Mouse (Mus musculus): Measurements from ENCODE around the gene Arl8b. TPM values are rescaled to one million over a fixed set of nuclear protein-coding genes. Genes with fewer than 3 reads are reported as not detected.
A peak's percentile ranks its signal among the peaks of the same experiment; 100 is the strongest.

Gene Arl8b
- polyA plus RNA-seq, 1 experiment from 2014 or later, result 32.7 TPM

DNA sequence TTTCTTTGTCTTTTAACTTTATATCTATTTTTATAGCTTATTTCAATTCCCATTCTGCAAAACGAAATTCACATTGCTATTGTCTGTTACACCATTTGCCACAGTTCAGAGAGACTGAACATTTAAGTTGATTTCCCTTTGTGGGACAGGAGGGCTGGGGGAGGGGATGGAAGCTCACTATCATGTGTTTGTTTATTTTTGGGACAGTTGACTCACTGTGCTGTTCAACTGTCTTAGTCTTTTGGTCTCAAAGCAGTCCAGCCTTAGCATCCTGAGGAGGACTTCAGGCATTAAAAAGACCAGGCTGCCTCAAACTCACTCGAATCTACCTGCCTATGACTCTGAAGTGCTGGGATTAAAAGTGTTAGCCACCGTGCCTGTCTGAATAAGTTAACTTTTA is 43.2 kb downstream of the Arl8b start:
- peaks cover 39% of the 10 kb centered on the region for H3K4me1 ChIP-seq (replicated peaks)
- no peak overlapping the region for H3K9ac ChIP-seq
- ATAC-seq (ENCODE audit: insufficient read depth), result no peak
- H3K4me3 ChIP-seq (replicated peaks), result no peak overlapping the region
- H3K9me3 ChIP-seq (replicated peaks), result no peaks in the 10 kb centered on the region
- 53% methylated on average over 3 of the region's 3 CpGs for WGBS (ENCODE audit: insufficient replicate concordance)
- H3K27ac ChIP-seq (replicated peaks), result no peak overlapping the region
- no peak overlapping the region for H3K4me2 ChIP-seq
- no peaks in the 10 kb centered on the region for H3K27me3 ChIP-seq
- H3K36me3 ChIP-seq (replicated peaks), result peaks cover 28% of the 10 kb centered on the region

DNA sequence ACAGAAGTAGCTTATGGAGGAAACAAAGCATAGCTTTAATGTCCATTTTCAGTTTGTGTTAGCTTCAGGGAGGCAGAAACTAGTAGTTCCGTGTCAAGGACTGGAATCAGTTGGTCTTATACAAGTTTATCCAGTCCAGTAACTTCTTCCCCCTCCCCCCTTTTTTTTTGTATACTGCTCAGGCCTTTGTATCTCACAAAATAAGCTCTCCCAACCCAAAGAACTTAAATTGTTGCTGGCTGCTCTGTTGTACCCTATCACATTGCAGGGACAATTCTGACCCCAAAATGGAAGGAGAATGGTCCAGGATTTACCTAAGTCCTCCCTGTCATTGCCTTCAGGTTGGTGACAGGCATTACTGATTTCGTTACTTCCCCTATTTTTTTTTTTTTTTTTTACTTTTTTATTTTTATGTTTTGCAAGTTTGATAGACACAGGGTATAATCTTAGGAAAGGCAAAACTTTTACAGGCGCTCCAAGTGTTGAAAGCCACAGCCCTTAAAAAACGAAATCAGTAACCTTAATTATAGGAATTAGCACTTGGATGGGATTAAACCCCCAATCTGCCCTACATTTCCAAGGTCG is 44.5 kb downstream of the Arl8b start:
- Histone ChIP-seq H3K27me3 (no peaks in the 10 kb centered on the region), H3K4me3 (replicated peaks) (peak overlapping the region; percentile 84), H3K4me2 (peak overlapping the region; percentile 97), H3K4me1 (replicated peaks) (peaks cover 52% of the 10 kb centered on the region), H3K36me3 (replicated peaks) (peaks cover 16% of the 10 kb centered on the region), H3K27ac (replicated peaks) (0 out of 2 replicates have a peak overlapping the region, but pooled peaks have one; percentile 10), H3K9me3 (replicated peaks) (no peaks in the 10 kb centered on the region), H3K9ac (peak overlapping the region; percentile 44; the same call in 1 of the 2 replicates)
- WGBS (ENCODE audit: insufficient replicate concordance), result 25% methylated on average over 5 of the region's 5 CpGs
- ATAC-seq (ENCODE audit: insufficient read depth), result no peak

DNA sequence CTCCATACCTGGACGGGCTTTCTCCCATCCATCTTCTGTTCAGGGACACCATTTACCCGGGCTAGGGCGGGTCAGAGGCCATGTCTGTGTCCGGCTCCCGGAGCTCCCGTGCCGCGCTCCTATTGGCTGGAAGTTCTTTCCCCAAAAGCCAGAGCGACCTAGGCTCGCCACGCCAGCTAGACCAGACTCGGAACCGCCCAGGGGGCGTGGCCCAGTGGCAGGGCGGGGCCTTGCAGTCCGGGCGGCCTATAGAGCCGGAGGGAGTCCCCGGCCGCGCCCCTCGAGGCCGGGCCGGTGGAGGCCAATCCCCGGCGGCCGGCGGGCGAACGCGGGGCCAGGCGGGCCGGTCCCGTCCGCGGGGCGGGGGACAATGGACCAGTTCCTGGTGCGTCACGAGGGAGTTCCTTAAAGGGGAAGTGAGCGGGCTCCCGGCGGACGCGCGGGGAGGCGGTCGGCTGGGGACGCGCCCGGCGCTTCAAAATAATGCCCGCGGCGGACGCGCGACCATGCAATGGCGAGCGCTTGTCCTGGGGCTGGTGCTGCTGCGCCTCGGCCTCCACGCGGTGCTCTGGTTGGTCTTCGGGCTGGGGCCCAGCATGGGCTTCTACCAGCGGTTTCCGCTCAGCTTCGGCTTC is 45.5 kb downstream of the Arl8b start, which contains the start of gene Edem1:
Gene Edem1, plus strand, starts transcription at position 408 of the 635 bp plus-strand sequence.
- peak; percentile 100 for ATAC-seq (ENCODE audit: insufficient read depth)
- Histone ChIP-seq H3K9ac (peak within 1 kb of the TSS; percentile 88), H3K36me3 (replicated peaks) (peaks cover 7% of the 10 kb centered on the region), H3K4me3 (replicated peaks) (peak within 1 kb of the TSS; percentile 84), H3K4me2 (peak within 1 kb of the TSS; percentile 97), H3K4me1 (replicated peaks) (peaks cover 60% of the 10 kb centered on the region), H3K27me3 (no peaks in the 10 kb centered on the region), H3K27ac (replicated peaks) (peak within 1 kb of the TSS; percentile 81), H3K9me3 (replicated peaks) (no peaks in the 10 kb centered on the region)
- under 1% methylated on average over 65 of the region's 67 CpGs for WGBS (ENCODE audit: insufficient replicate concordance)

GRCm38 (mm10) chr6:108828872-108829271 is 46.0 kb downstream of the Arl8b start:
- under 1% methylated on average over 56 of the region's 56 CpGs for WGBS (ENCODE audit: insufficient replicate concordance)
- peaks cover 4% of the 10 kb centered on the region; the same call in 1 of the 2 replicates for H3K36me3 ChIP-seq (replicated peaks)
- peak; percentile 56 for ATAC-seq (ENCODE audit: insufficient read depth)
- H3K9me3 ChIP-seq (replicated peaks), result no peaks in the 10 kb centered on the region
- peak overlapping the region; percentile 97 for H3K4me2 ChIP-seq
- H3K27ac ChIP-seq (replicated peaks), result peak overlapping the region; percentile 81
- peaks cover 66% of the 10 kb centered on the region for H3K4me1 ChIP-seq (replicated peaks)
- peak overlapping the region; percentile 88 for H3K9ac ChIP-seq
- peak overlapping the region; percentile 84 for H3K4me3 ChIP-seq (replicated peaks)
- H3K27me3 ChIP-seq, result no peaks in the 10 kb centered on the region

DNA sequence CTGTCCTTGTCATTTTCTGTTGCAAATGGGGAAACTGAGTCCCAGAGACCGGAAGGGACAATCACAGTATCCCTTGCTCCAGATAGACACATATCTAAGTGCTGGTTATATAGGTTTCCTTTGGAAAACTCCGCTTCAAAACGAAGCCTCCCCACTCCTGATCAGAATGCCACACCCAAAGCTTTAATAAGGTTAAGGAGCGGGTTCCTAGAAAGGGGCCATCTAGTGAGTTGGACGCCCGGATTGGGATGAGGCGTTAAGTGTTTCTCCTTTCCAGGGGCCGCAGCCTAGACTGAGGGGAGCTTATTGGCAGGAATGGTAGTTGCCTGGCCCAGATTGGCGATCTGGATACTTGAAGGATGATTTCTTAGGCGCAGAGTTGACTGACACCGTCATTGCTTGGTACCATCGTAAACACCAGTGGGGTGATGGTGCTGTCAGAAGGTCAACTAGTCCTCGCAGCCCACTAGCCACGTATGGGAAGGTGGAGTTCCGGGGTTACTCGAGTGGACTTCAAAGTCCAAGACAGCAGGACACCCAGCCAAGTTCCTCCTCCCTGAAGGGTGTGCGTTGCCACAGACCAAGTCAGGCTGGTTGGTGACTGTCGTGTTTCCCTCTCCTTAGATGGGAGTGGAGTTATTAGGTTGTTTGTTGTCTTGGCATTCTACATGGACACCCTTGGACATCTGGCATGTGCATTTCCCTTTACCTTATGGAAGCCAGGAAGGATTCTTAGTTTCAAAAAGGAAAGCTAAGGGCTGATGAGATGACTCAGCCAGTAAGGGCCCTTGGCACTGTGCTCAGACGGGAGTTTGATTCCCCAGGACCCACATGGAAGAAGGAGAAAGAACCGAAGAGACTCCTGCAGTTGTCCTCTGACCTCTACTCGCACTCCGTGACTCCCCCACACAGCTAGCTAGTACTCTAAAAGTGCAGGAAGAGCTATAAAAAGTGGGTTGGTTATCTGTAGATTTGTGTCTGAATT is 46.8 kb downstream of the Arl8b start:
- H3K9me3 ChIP-seq (replicated peaks), result no peaks in the 10 kb centered on the region
- ATAC-seq (ENCODE audit: insufficient read depth), result no peak
- peak overlapping the region; percentile 97 for H3K4me2 ChIP-seq
- peaks cover 74% of the 10 kb centered on the region for H3K4me1 ChIP-seq (replicated peaks)
- H3K4me3 ChIP-seq (replicated peaks), result peak overlapping the region; percentile 84
- peak overlapping the region; percentile 88 for H3K9ac ChIP-seq
- no peaks in the 10 kb centered on the region; the same call in 1 of the 2 replicates for H3K36me3 ChIP-seq (replicated peaks)
- 11% methylated on average over 22 of the region's 22 CpGs for WGBS (ENCODE audit: insufficient replicate concordance)
- no peaks in the 10 kb centered on the region for H3K27me3 ChIP-seq
- H3K27ac ChIP-seq (replicated peaks), result peak overlapping the region; percentile 81

- Histone ChIP-seq H3K9ac (no peak overlapping the region), H3K4me1 (replicated peaks) (peaks cover 83% of the 10 kb centered on the region), H3K4me2 (no peak overlapping the region), H3K36me3 (replicated peaks) (peaks cover 2% of the 10 kb centered on the region; the same call in 1 of the 2 replicates), H3K4me3 (replicated peaks) (no peak overlapping the region), H3K27ac (replicated peaks) (0 out of 2 replicates have a peak overlapping the region, but pooled peaks have one; percentile 3), H3K9me3 (replicated peaks) (no peaks in the 10 kb centered on the region), H3K27me3 (no peaks in the 10 kb centered on the region)
- ATAC-seq (ENCODE audit: insufficient read depth), result no peak
- 36% methylated on average over 1 of the region's 1 CpGs for WGBS (ENCODE audit: insufficient replicate concordance)
These were observed 49.3 kb downstream of the Arl8b start for GRCm38 (mm10) chr6:108832170-108832569.

DNA sequence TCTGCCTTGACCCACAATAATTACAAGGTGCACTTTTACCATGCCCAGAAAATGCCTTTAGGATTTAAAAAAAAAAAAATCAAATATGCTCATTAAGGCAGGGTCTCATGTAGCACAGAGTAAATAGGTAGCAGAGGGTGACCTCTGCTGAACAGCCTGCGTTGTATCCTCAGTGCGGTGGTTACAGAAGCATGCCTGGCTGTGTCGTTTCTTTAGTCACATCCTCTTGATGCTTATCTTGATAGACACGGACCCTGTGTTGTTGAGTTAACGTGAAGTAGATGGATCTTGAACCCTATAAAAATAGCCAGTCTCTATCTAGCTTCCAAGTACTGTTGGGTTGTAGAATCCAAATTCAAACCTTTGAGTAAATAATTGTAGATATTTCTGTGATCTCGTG is 50.1 kb downstream of the Arl8b start:
- H3K4me3 ChIP-seq (replicated peaks), result no peak overlapping the region
- no peaks in the 10 kb centered on the region for H3K9me3 ChIP-seq (replicated peaks)
- 16% methylated on average over 6 of the region's 6 CpGs for WGBS (ENCODE audit: insufficient replicate concordance)
- H3K9ac ChIP-seq, result no peak overlapping the region
- no peak overlapping the region for H3K4me2 ChIP-seq
- peaks cover 80% of the 10 kb centered on the region for H3K4me1 ChIP-seq (replicated peaks)
- H3K27ac ChIP-seq (replicated peaks), result no peak overlapping the region
- H3K27me3 ChIP-seq, result no peaks in the 10 kb centered on the region
- no peak for ATAC-seq (ENCODE audit: insufficient read depth)
- peaks cover 9% of the 10 kb centered on the region; the same call in 1 of the 2 replicates for H3K36me3 ChIP-seq (replicated peaks)

DNA sequence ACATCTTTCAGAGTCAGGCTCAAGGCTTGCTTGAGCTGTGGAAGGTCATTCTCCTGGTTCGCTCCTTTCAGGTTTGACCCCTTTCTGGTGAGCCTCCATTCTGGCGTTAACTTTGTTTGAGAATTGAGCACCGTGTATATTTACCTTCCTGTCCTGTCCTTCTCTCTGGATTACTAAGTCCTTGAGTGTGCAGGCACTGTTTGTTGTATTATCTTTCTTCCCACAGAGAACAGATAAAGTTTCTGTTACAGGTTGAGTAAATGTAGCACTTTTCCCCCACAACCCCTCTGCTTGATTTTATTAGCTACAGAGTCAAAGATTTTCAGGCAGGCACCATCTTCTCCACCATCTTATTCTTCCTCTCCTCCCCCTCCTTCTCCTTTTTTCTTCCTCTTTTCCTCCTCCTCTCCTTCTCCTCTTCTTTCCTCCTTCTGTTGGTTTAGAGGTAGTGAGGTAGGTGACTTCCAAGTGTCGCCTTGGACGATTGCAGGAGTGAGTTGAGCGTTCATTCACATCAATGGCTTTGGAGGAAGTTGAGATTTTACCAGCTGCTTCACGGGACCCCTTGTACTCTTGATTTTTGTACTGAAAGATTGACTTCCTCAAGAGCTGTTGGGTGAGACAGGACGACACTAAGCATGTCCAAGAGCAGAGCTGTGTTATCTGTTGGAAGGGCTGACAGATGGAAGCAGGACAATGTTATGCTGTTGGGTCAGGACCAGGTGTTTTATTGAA is 51.2 kb downstream of the Arl8b start:
- H3K27me3 ChIP-seq, result no peaks in the 10 kb centered on the region
- H3K4me3 ChIP-seq (replicated peaks), result no peak overlapping the region
- H3K9me3 ChIP-seq (replicated peaks), result no peaks in the 10 kb centered on the region
- H3K9ac ChIP-seq, result no peak overlapping the region
- peak overlapping the region; percentile 4 for H3K4me2 ChIP-seq
- H3K4me1 ChIP-seq (replicated peaks), result peaks cover 72% of the 10 kb centered on the region
- peak overlapping the region; percentile 54 for H3K27ac ChIP-seq (replicated peaks)
- peaks cover 16% of the 10 kb centered on the region; the same call in 1 of the 2 replicates for H3K36me3 ChIP-seq (replicated peaks)
- no peak for ATAC-seq (ENCODE audit: insufficient read depth)
- 33% methylated on average over 8 of the region's 8 CpGs for WGBS (ENCODE audit: insufficient replicate concordance)

GRCm38 (mm10) chr6:108835765-108836691 is 53.1 kb downstream of the Arl8b start:
- peak; percentile 78 for ATAC-seq (ENCODE audit: insufficient read depth)
- WGBS (ENCODE audit: insufficient replicate concordance), result 61% methylated on average over 16 of the region's 16 CpGs
- Histone ChIP-seq H3K4me2 (peak overlapping the region; percentile 42), H3K27me3 (no peaks in the 10 kb centered on the region), H3K27ac (replicated peaks) (peak overlapping the region; percentile 55), H3K4me1 (replicated peaks) (peaks cover 60% of the 10 kb centered on the region), H3K4me3 (replicated peaks) (no peak overlapping the region), H3K9ac (no peak overlapping the region), H3K36me3 (replicated peaks) (peaks cover 28% of the 10 kb centered on the region), H3K9me3 (replicated peaks) (no peaks in the 10 kb centered on the region)
